Mouse (Mus musculus) liver, embryonic 14.5 days (tissue): Measurements from ENCODE around the gene Fras1. TPM values are rescaled to one million over a fixed set of nuclear protein-coding genes. Genes with fewer than 3 reads are reported as not detected.

Experiments
- ATAC-seq: fragments of 200-750 bp; cut with Nextera tagmentation; 2 replicates; pipeline ENCODE4 v1.8.0; 2017; ENCODE audit warnings: moderate number of reproducible peaks, mild to moderate bottlenecking, moderate library complexity; ENCODE audit not compliant: insufficient read depth
- DNase-seq, 3 experiments: peaks; one replicate each; pipeline ENCODE4 v3.0.0-alpha.2; 2012 to 2013; ENCODE audit warnings: low read depth in 3 of 3, low spot score in 3 of 3
- H3K27ac ChIP-seq: fragments of 300-500 bp; sonication (generic); 2 replicates; pipeline ENCODE4 v1.5.1; 2014; ENCODE audit warnings: moderate library complexity, mild to moderate bottlenecking, control low read depth, inconsistent platforms
- H3K27me3 ChIP-seq: fragments of 300-500 bp; sonication (generic); 2 replicates; pipeline ENCODE4 v1.6.1; 2014; ENCODE audit warnings: mild to moderate bottlenecking, low read length, moderate library complexity; ENCODE audit not compliant: control insufficient read depth, insufficient read depth
- H3K36me3 ChIP-seq: fragments of 300-500 bp; sonication (generic); replicated peaks from 2 replicates; pipeline ENCODE4 v1.6.1; 2014; ENCODE audit warnings: low read depth; ENCODE audit not compliant: control insufficient read depth, insufficient read depth
- H3K4me1 ChIP-seq, 2 experiments: fragments of 200-500 bp in 1 of 2; fragments of 300-500 bp in 1 of 2; sonication (generic) in 1 of 2; replicated peaks; 2 replicates each; pipeline ENCODE4 v1.6.1; 2012 to 2014; ENCODE audit warnings: antibody characterized with exemption in 1 of 2, inconsistent platforms in 1 of 2, low read length in 1 of 2; ENCODE audit not compliant: control insufficient read depth in 2 of 2, insufficient read depth in 2 of 2
- H3K4me2 ChIP-seq: fragments of 300-500 bp; sonication (generic); 2 replicates; pipeline ENCODE4 v1.6.1; 2014; ENCODE audit warnings: low read depth, mild to moderate bottlenecking, control low read depth, moderate library complexity
- H3K4me3 ChIP-seq, 2 experiments: fragments of 200-500 bp in 1 of 2; fragments of 300-500 bp in 1 of 2; sonication (generic) in 1 of 2; 2 replicates each; pipeline ENCODE4 v1.5.1; 2012 to 2014; ENCODE audit warnings: low read depth in 2 of 2, low read length in 2 of 2, mild to moderate bottlenecking in 2 of 2, control low read depth in 1 of 2, inconsistent platforms in 1 of 2, moderate library complexity in 1 of 2; ENCODE audit not compliant: insufficient read depth in 1 of 2
- H3K9ac ChIP-seq: fragments of 300-500 bp; sonication (generic); replicated peaks from 2 replicates; pipeline ENCODE4 v1.6.1; 2014; ENCODE audit warnings: mild to moderate bottlenecking, control low read depth, moderate library complexity
- H3K9me3 ChIP-seq: fragments of 300-500 bp; sonication (generic); 2 replicates; pipeline ENCODE4 v1.6.1; 2016; ENCODE audit warnings: low read length, mixed read lengths; ENCODE audit not compliant: control insufficient read depth
- CTCF ChIP-seq: IDR thresholded peaks from 2 replicates; pipeline ENCODE4 v1.5.1; 2016; ENCODE audit warnings: antibody characterized with exemption, low read depth, control low read depth
- EP300 ChIP-seq: IDR thresholded peaks from 2 replicates; pipeline ENCODE4 v1.6.1; 2016; ENCODE audit warnings: antibody characterized with exemption, low read depth
- WGBS: fragments of 180-500 bp; shearing (Covaris S2); extraction: QIAGEN DNeasy Blood & Tissue Kit; methylation state at CpG from one replicate; pipeline ENCODE4 v1.1.7; 2014; ENCODE audit not compliant: insufficient replicate concordance; 5-methylcytosine and 5-hydroxymethylcytosine counted together
- polyA plus RNA-seq, 2 experiments: library from polyadenylated mRNA; depleted of rRNA in 1 of 2; stranded (reverse) in 1 of 2; unstranded in 1 of 2; fragments of >200 nt; fragmentation: Nextera tagmentation in 1 of 2; extraction: Ambion mirVana in 1 of 2; gene quantifications; 2 replicates each; pipeline versions ENCODE4 v1.2.1 to v1.2.3; 2012 to 2014

The Fras1 gene
- polyA plus RNA-seq, 2 experiments: 0.46 to 1.1 TPM

DNA sequence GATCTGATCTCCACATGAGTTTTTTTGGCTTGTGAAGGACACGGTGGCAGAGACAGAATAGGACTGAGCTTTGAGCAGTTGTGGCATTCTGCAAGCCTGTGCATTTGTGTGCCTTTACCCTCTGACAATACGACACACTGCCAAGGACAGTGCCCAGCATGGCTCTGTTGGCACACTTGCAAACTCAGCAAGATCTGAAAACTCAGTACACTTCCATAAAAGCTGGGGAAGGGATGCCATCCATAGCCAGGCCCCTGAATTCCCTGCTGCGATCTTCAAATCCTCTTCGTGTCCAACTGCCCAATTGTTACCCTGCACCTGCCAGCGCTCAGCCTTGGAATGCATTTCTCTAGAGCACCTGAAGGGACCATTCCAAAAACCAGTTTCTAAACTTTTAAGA lies 411.3 kb downstream of the Fras1 start:
- Histone ChIP-seq H3K36me3 (no peaks in the 10 kb centered on the region), H3K4me3 (no peak overlapping the region), H3K4me1 (no peaks in the 10 kb centered on the region), H3K9me3 (no peaks in the 10 kb centered on the region), H3K9ac (no peak overlapping the region), H3K4me2 (no peak overlapping the region), H3K27me3 (no peaks in the 10 kb centered on the region), H3K27ac (no peak overlapping the region)
- no peak for DNase-seq
- TF ChIP-seq EP300 (no peak), CTCF (no peak)
- no peak for ATAC-seq
- 70% methylated on average over 5 of the region's 5 CpGs for WGBS

DNA sequence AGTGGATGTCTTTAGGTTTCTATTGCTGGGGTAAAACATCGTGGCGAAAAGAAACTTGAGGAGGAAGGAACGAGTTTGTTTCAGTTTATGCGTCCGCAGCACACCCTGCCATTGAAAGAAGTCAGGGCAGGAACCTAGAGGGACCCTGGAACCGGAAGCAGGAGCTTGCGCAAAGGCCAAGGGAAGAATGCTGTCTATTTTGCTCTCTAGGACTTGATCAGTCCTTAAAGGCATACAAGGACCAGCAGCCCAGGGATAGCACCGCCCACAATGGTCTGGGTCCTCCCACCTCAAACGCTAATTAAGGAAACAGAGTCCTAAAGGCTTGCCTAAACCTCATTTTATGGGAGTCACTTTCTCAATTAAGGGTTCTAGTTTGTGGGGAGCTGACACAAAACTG lies 418.7 kb downstream of the Fras1 start:
- no peak for ATAC-seq
- H3K4me1 ChIP-seq: peaks cover 0 to 3% of the 10 kb centered on the region in 2 experiments; a peak in 1 of 4 replicates
- TF ChIP-seq EP300 (no peak), CTCF (no peak)
- H3K4me3 ChIP-seq: no peak overlapping the region
- H3K27ac ChIP-seq: no peak overlapping the region
- no peak overlapping the region for H3K9ac ChIP-seq
- DNase-seq: no peak
- peak overlapping the region; percentile 60 for H3K4me2 ChIP-seq
- 29% methylated on average over 9 of the region's 9 CpGs for WGBS
- no peaks in the 10 kb centered on the region for H3K9me3 ChIP-seq
- H3K36me3 ChIP-seq: no peaks in the 10 kb centered on the region
- peaks cover 21% of the 10 kb centered on the region for H3K27me3 ChIP-seq

DNA sequence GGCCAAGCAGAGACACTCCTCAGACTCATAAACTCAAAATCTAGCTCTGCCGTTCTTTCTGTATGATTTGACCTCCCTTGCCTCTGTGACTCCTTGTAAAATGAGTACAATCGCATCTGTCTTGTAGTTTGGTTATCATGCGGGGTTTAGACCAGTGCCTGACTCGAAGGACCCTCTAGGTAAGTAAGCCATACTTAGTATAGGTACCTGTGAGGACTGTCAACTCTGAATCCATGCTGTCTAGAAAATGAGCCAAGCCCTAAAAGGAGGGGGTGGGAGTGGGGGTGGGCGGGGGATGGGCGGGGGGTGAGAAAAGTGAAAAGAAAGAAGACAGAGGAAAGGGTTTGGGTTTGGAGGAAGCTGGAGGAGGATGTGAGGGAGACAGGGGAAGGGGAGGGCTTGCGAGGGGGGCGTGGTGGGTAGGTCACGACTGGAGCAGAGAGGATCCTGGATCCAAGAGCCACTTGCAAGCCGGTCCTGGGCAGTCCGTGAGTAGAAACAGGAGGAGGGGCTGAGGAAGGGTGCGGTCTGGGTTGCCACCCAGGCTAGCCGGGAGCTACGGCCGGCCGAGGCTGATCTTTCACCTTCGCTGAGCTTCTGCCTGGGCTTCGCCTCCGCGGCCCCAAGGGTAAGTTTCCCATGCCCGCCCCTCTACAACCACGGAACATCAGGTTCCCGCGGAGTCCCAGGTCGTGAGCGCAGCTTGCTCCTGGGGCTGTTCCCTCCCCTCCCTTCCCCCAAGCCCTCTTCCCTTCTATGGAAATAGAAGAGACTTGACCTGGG lies 419.4 kb downstream of the Fras1 start, which contains the start of gene Anxa3:
Gene Anxa3, plus strand, starts transcription at position 404 of the 783 bp plus-strand sequence.
- ATAC-seq: peak; percentile 63; the same call in 1 of the 2 replicates
- TF ChIP-seq CTCF (no peak), EP300 (no peak)
- 5% methylated on average over 26 of the region's 26 CpGs for WGBS
- Histone ChIP-seq H3K27ac (no peak within 1 kb of the TSS), H3K36me3 (no peaks in the 10 kb centered on the region), H3K4me1 (peaks cover 0 to 3% of the 10 kb centered on the region in 2 experiments; a peak in 1 of 4 replicates), H3K9ac (no peak within 1 kb of the TSS), H3K27me3 (peaks cover 21% of the 10 kb centered on the region), H3K9me3 (no peaks in the 10 kb centered on the region), H3K4me2 (peak within 1 kb of the TSS; percentile 60), H3K4me3 (peak within 1 kb of the TSS; percentile 45 to 47)
- DNase-seq: no peak

DNA sequence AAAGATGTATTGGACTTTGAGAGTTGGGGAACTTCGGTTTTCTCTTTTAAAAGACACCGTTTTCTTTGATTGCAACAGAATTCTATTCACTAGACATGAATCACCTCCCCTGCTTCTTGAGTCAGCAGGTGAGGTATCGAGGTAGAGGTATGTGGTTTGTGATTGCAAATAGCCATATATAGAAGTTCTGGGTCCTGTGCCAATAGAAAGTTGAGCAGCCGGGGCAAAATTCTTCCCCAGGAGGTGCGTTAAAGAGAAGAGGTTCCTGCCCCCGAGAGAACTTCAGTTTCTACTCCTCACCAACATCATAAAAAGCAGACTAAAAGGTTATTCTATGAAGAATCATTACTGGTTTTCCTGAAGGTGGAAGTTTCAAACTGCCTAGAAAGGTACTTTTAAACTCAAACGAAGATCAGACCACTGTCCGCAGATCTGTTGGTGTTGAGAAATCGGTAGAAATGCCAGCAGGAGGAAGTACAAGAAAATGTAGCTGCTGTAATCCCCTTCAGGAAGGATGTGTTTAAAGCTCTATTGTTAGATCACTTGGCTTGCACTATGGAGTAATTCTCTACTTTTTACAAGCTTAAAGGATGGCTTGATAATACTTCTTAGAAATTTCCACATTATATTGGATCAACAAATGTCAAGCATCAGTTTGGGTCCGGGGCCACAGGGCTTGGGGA lies 420.3 kb downstream of the Fras1 start:
- no peaks in the 10 kb centered on the region for H3K36me3 ChIP-seq
- H3K4me3 ChIP-seq: peak overlapping the region in 1 of 2 experiments; percentile 47; a peak in 2 of 4 replicates
- no peak overlapping the region for H3K9ac ChIP-seq
- no peaks in the 10 kb centered on the region for H3K9me3 ChIP-seq
- WGBS: 17% methylated on average over 10 of the region's 10 CpGs
- H3K27me3 ChIP-seq: peaks cover 21% of the 10 kb centered on the region
- TF ChIP-seq CTCF: no peak
- TF ChIP-seq EP300: no peak
- DNase-seq (no peak), ATAC-seq (no peak)
- peak overlapping the region; percentile 60; the same call in 1 of the 2 replicates for H3K4me2 ChIP-seq
- no peak overlapping the region for H3K27ac ChIP-seq
- H3K4me1 ChIP-seq: peaks cover 0 to 3% of the 10 kb centered on the region in 2 experiments; a peak in 1 of 4 replicates

DNA sequence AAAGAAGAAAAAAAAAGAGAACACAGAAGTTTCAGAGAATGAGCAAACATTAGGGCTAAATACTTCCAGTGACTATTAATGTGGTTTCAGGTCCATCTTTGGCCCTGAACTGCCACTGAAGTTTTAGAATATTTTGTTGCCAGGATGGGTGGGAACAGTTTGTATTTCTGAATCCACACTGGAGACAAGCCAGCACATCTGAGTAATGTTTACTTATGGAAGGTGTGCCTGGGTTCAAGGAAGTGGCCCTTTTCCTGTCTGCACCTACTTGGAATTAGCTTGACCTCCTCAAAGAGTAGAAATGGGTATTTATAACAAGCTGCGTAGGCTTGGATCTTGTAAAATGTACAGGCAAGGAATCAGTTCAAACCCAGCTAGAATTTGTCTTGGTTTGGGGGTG lies 422.0 kb downstream of the Fras1 start:
- H3K9ac ChIP-seq: no peak overlapping the region
- 48% methylated on average over 1 of the region's 1 CpGs for WGBS
- H3K4me1 ChIP-seq: peaks cover 0 to 3% of the 10 kb centered on the region in 2 experiments; a peak in 1 of 4 replicates
- no peaks in the 10 kb centered on the region for H3K36me3 ChIP-seq
- H3K4me3 ChIP-seq: no peak overlapping the region
- no peak for DNase-seq
- TF ChIP-seq EP300 (no peak), CTCF (no peak)
- H3K27me3 ChIP-seq: peaks cover 21% of the 10 kb centered on the region
- no peak overlapping the region for H3K27ac ChIP-seq
- no peak overlapping the region for H3K4me2 ChIP-seq
- no peak for ATAC-seq
- H3K9me3 ChIP-seq: no peaks in the 10 kb centered on the region
